Mouse (Mus musculus) cerebellum, adult 2 months (tissue): ENCODE data around the gene Gm5965.

Experiments
- CTCF ChIP-seq: fragments of 200-500 bp; IDR thresholded peaks from 2 replicates; pipeline ENCODE4 v1.5.1; 2011; ENCODE audit warnings: low read depth, mild to moderate bottlenecking, control low read depth, low read length, moderate library complexity, borderline replicate concordance; ENCODE audit not compliant: insufficient read depth
- POLR2A ChIP-seq: fragments of 200-500 bp; IDR thresholded peaks from 2 replicates; pipeline ENCODE4 v1.6.1; 2011; ENCODE audit warnings: low read length, control low read depth, borderline replicate concordance; ENCODE audit not compliant: insufficient read depth

DNA sequence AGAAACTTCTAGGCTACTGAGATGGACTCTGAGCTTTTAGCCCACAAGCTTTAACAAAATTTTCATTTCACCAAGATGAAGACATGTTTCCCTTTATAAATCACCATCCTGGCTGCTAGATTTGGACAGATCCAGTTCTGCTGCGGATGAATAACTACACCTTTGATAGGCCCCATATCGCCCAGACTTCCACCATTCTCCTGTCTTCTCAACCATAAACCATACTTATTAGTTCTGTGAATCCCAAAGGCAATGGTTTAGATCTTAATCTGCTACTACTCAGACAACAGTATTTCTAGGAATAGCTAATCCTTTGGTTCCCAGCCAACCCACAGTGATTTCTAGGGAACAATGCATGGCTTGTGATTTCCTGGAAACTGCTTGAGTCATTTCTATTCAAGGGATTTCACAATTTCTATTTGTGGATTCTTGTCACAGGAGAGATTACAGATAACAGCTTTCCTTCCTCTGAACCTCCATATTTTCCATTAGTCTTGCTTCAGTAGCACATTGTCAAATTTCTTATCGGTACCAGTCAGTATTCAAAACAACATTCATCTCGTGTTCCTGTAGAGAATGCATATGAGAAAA, 32.9 kb upstream of the Gm5965 start:
- no peak for TF ChIP-seq CTCF
- no peak for TF ChIP-seq POLR2A
